Mouse (Mus musculus) G1E (cell line): ENCODE data around the gene Map1b.

Experiments
- CTCF ChIP-seq: IDR thresholded peaks from 2 replicates; pipeline ENCODE4 v1.5.1; 2012; ENCODE audit warnings: low read depth, low read length, inconsistent platforms, mixed read lengths
- POLR2AphosphoS5 ChIP-seq: IDR thresholded peaks from 2 replicates; pipeline ENCODE4 v1.6.1; 2012; ENCODE audit warnings: low read depth, low read length, inconsistent platforms; ENCODE audit not compliant: insufficient replicate concordance
- TAL1 ChIP-seq: conservative IDR thresholded peaks from 2 replicates; pipeline ENCODE4 v1.6.1; 2012; ENCODE audit warnings: low read depth, low read length, inconsistent platforms, mixed read lengths

GRCm38 (mm10) chr13:99484905-99485304, 31.4 kb downstream of the Map1b start:
- TF ChIP-seq TAL1 (no peak), POLR2AphosphoS5 (no peak), CTCF (no peak)
